Mouse (Mus musculus): Measurements from ENCODE around the gene Adamts9. TPM values are rescaled to one million over a fixed set of nuclear protein-coding genes. Genes with fewer than 3 reads are reported as not detected.

The Adamts9 gene
- total and polyA plus RNA-seq, 3 experiments, result not detected

DNA sequence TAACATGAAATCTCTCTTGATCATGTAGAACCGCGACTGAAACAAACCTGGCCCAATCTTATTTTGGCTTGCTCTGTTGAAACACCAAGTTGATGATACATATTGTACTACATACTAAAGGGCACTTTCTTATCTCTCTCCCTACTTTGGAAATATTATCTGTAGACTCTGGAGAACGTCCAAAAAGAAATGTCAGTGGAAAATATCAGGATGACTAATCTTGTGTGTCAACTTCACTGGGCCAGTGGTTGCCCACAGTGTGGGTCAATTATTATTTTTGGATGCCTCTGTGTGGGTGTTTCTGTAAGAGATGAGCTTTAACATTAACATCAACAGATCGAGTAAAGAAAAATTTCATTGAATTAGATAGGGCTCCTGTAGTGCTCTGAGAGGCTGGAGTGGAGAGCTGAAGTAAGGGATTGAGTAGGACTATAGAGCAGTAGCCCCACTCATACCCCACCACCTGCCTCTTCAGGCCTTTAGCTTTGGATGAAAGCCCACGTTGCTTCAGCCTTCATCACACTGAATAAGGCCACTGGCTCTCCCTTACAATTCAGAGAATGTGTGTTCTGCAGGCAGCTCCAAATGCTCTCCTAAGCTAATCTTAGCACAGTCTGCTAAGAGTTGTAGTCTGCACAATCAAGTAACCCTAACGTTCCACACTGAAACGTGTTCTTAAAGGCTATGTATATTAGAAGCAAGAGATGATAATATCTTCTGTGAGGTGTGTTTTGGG lies 38.3 kb upstream of the Adamts9 start:
- TF ChIP-seq MEF2A (IDR thresholded peaks at IDR 0.05; ENCODE audit: borderline replicate concordance, low read depth, low read length) (no peak), NELFE (IDR thresholded peaks at IDR 0.05; ENCODE audit: low read depth, low read length) (no peak), JUN (IDR thresholded peaks at IDR 0.05; ENCODE audit: insufficient read depth, low read depth, low read length) (no peak), CTCF (conservative IDR thresholded peaks at IDR 0.05 in 1 of 2, IDR thresholded peaks at IDR 0.05 in 1 of 2; ENCODE audit: low read depth in 2 of 2, low read length in 2 of 2) (no peak), ZNF384 (IDR thresholded peaks at IDR 0.05; ENCODE audit: low read depth, low read length) (no peak), IRF4 (IDR thresholded peaks at IDR 0.05; ENCODE audit: low read depth, low read length) (no peak), JUND (conservative IDR thresholded peaks at IDR 0.05; ENCODE audit: low read depth, low read length) (no peak), NRF1 (IDR thresholded peaks at IDR 0.05; ENCODE audit: low read depth, low read length) (no peak), MXI1 (IDR thresholded peaks at IDR 0.05; ENCODE audit: low read depth, low read length) (no peak), RCOR1 (conservative IDR thresholded peaks at IDR 0.05; ENCODE audit: low read depth, low read length) (no peak), E2F4 (IDR thresholded peaks at IDR 0.05; ENCODE audit: insufficient replicate concordance, low read depth, low read length) (no peak), ETS1 (conservative IDR thresholded peaks at IDR 0.05; ENCODE audit: low read depth, low read length) (no peak), EP300 (IDR thresholded peaks at IDR 0.05; ENCODE audit: low read length) (no peak), MAZ (IDR thresholded peaks at IDR 0.05; ENCODE audit: low read depth, low read length) (no peak), UBTF (IDR thresholded peaks at IDR 0.05; ENCODE audit: low read depth, low read length) (no peak)
- Histone ChIP-seq H3K4me2 (ENCODE audit: insufficient read depth, low read depth, poor library complexity, severe bottlenecking) (no peak overlapping the region), H3K79me2 (replicated peaks; ENCODE audit: control insufficient read depth, extremely low read depth, insufficient read depth, poor library complexity, severe bottlenecking) (no peaks in the 10 kb centered on the region), H3K9me3 (replicated peaks; ENCODE audit: low read length) (peaks cover 59% of the 10 kb centered on the region), H3K27ac (ENCODE audit: insufficient read depth, low read depth) (no peak overlapping the region), H3K27me3 (replicated peaks) (no peaks in the 10 kb centered on the region), H3K36me3 (replicated peaks in 1 of 2; ENCODE audit: control insufficient read depth in 1 of 2, insufficient read depth in 1 of 2, low read length in 1 of 2) (no peaks in the 10 kb centered on the region), H3K4me1 (ENCODE audit: control insufficient read depth in 1 of 2, insufficient read depth in 2 of 2) (no peaks in the 10 kb centered on the region), H3K9ac (ENCODE audit: insufficient read depth, low read depth) (no peak overlapping the region), H3K4me3 (replicated peaks in 1 of 3; ENCODE audit: low read depth in 2 of 3, low read length in 2 of 3, poor library complexity in 1 of 3) (no peak overlapping the region)
- no peak for DNase-seq (ENCODE audit: extremely low read depth)
- dilution Hi-C loops (cut with MboI; ENCODE audit: extremely low pct_ligation_motif_present, extremely low pct_unique_long_range_greater_than_20kb, low sequenced_read_pairs), result no loop called here
- in situ Hi-C loops (cut with MboI; ENCODE audit: low pct_ligation_motif_present, low pct_unique_long_range_greater_than_20kb, low sequenced_read_pairs), result no loop called here

DNA sequence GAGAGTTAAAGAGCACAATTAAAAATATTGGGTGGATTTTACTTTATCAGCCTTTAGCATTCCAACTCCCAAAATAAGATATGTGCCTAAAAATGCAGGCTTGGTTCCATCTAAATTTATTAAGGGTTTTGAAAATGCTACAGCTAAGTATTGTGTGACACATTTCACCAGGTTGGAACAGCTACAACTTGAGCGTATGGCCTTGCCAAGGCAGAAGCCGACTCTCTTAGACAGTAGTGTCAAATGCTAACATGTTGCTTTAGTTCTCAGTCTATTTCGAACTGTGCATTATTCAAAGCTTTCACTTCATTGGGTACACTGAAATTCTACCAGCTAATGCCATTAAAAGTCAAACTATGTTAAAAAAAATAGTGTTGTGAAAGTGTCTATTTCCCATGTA lies 30.0 kb upstream of the Adamts9 start:
- in situ Hi-C loops (cut with MboI; ENCODE audit: low pct_ligation_motif_present, low pct_unique_long_range_greater_than_20kb, low sequenced_read_pairs) (no loop called here), dilution Hi-C loops (cut with MboI; ENCODE audit: extremely low pct_ligation_motif_present, extremely low pct_unique_long_range_greater_than_20kb, low sequenced_read_pairs) (no loop called here)
- no peak overlapping the region for H3K4me3 ChIP-seq (replicated peaks in 1 of 3; ENCODE audit: low read depth in 2 of 3, low read length in 2 of 3, poor library complexity in 1 of 3)
- no peaks in the 10 kb centered on the region for H3K4me1 ChIP-seq (ENCODE audit: control insufficient read depth in 1 of 2, insufficient read depth in 2 of 2)
- H3K27ac ChIP-seq (ENCODE audit: insufficient read depth, low read depth), result no peak overlapping the region
- H3K9me3 ChIP-seq (replicated peaks; ENCODE audit: low read length), result peaks cover 62% of the 10 kb centered on the region
- H3K79me2 ChIP-seq (replicated peaks; ENCODE audit: control insufficient read depth, extremely low read depth, insufficient read depth, poor library complexity, severe bottlenecking), result no peaks in the 10 kb centered on the region
- no peaks in the 10 kb centered on the region for H3K27me3 ChIP-seq (replicated peaks)
- no peaks in the 10 kb centered on the region for H3K36me3 ChIP-seq (replicated peaks in 1 of 2; ENCODE audit: control insufficient read depth in 1 of 2, insufficient read depth in 1 of 2, low read length in 1 of 2)
- no peak for DNase-seq (ENCODE audit: extremely low read depth)
- TF ChIP-seq GABPA (IDR thresholded peaks at IDR 0.05; ENCODE audit: insufficient replicate concordance, low read depth, low read length) (no peak), SIN3A (IDR thresholded peaks at IDR 0.05; ENCODE audit: low read length) (no peak), MYC (IDR thresholded peaks at IDR 0.05; ENCODE audit: low read depth, low read length) (no peak), EP300 (IDR thresholded peaks at IDR 0.05; ENCODE audit: low read length) (no peak), ZNF384 (IDR thresholded peaks at IDR 0.05; ENCODE audit: low read depth, low read length) (no peak), UBTF (IDR thresholded peaks at IDR 0.05; ENCODE audit: low read depth, low read length) (no peak), POLR2AphosphoS2 (IDR thresholded peaks at IDR 0.05; ENCODE audit: low read depth, low read length) (no peak), ZMIZ1 (IDR thresholded peaks at IDR 0.05; ENCODE audit: low read depth, low read length) (no peak)
- no peak overlapping the region for H3K9ac ChIP-seq (ENCODE audit: insufficient read depth, low read depth)
- no peak overlapping the region for H3K4me2 ChIP-seq (ENCODE audit: insufficient read depth, low read depth, poor library complexity, severe bottlenecking)
